Mouse (Mus musculus) cerebellum, adult 2 months (tissue): ENCODE measurements around the gene Parp8. TPM values are rescaled to one million over a fixed set of nuclear protein-coding genes. Genes with fewer than 3 reads are reported as not detected.

Experiments used
- DNase-seq, 2 experiments: peaks; one replicate each; pipeline ENCODE4 v3.0.0; 2021
- H3K27ac ChIP-seq: fragments of 200-500 bp; 2 replicates; pipeline ENCODE4 v1.5.1; 2012; ENCODE audit warnings: low read length, control low read depth, inconsistent platforms; ENCODE audit not compliant: insufficient read depth
- H3K27me3 ChIP-seq: fragments of 200-500 bp; 2 replicates; pipeline ENCODE4 v1.6.1; 2012; ENCODE audit warnings: inconsistent platforms, mild to moderate bottlenecking, low read length, moderate library complexity; ENCODE audit not compliant: control insufficient read depth, insufficient read depth
- H3K4me1 ChIP-seq: fragments of 200-500 bp; 2 replicates; pipeline ENCODE4 v1.6.1; 2011; ENCODE audit warnings: low read length; ENCODE audit not compliant: control insufficient read depth, insufficient read depth
- H3K4me3 ChIP-seq: fragments of 200-500 bp; replicated peaks from 2 replicates; pipeline ENCODE3; 2011; ENCODE audit warnings: mild to moderate bottlenecking, low read depth, low read length, control low read depth; ENCODE audit not compliant: insufficient read depth
- CTCF ChIP-seq: fragments of 200-500 bp; IDR thresholded peaks from 2 replicates; pipeline ENCODE4 v1.5.1; 2011; ENCODE audit warnings: low read depth, mild to moderate bottlenecking, control low read depth, low read length, moderate library complexity, borderline replicate concordance; ENCODE audit not compliant: insufficient read depth
- POLR2A ChIP-seq: fragments of 200-500 bp; IDR thresholded peaks from 2 replicates; pipeline ENCODE4 v1.6.1; 2011; ENCODE audit warnings: low read length, control low read depth, borderline replicate concordance; ENCODE audit not compliant: insufficient read depth
- WGBS: fragments of 180-500 bp; shearing (Covaris S2); methylation state at CpG from one replicate; pipeline ENCODE4 v1.1.7; 2018; 5-methylcytosine and 5-hydroxymethylcytosine counted together
- polyA plus RNA-seq: library from polyadenylated mRNA; depleted of rRNA; stranded (reverse); fragments of >200 nt; gene quantifications from 2 replicates; pipeline ENCODE4 v1.2.3, GENCODE M21; 2012

Gene Parp8
- polyA plus RNA-seq, 1 experiment, result 25.7 TPM

GRCm38 (mm10) chr13:117041021-117041420, 15.7 kb upstream of the Parp8 start:
- H3K27me3 ChIP-seq, result no peaks in the 10 kb centered on the region
- H3K4me3 ChIP-seq, result no peak overlapping the region
- DNase-seq, result no peak
- H3K4me1 ChIP-seq, result no peaks in the 10 kb centered on the region
- no peak for TF ChIP-seq CTCF
- TF ChIP-seq POLR2A, result no peak
- no peak overlapping the region for H3K27ac ChIP-seq

- H3K4me3 ChIP-seq, result no peak overlapping the region
- no peak overlapping the region for H3K27ac ChIP-seq
- 77% methylated on average over 5 of the region's 5 CpGs for WGBS
- TF ChIP-seq CTCF (no peak), POLR2A (no peak)
- H3K4me1 ChIP-seq, result no peaks in the 10 kb centered on the region
- no peak for DNase-seq
- H3K27me3 ChIP-seq, result no peaks in the 10 kb centered on the region
Observed at GRCm38 (mm10) chr13:117036277-117036676, 10.9 kb upstream of the Parp8 start.

- TF ChIP-seq POLR2A (no peak), CTCF (no peak)
- Histone ChIP-seq H3K4me1 (no peaks in the 10 kb centered on the region), H3K27me3 (no peaks in the 10 kb centered on the region), H3K4me3 (no peak overlapping the region), H3K27ac (no peak overlapping the region)
- WGBS, result 64% methylated on average over 2 of the region's 2 CpGs
- DNase-seq, result no peak
Observed at GRCm38 (mm10) chr13:117035121-117035520, 9.8 kb upstream of the Parp8 start.

GRCm38 (mm10) chr13:117034676-117035075, 9.3 kb upstream of the Parp8 start:
- no peak overlapping the region for H3K27ac ChIP-seq
- DNase-seq, result no peak
- no peak for TF ChIP-seq CTCF
- TF ChIP-seq POLR2A, result no peak
- no peaks in the 10 kb centered on the region for H3K4me1 ChIP-seq
- WGBS, result 85% methylated on average over 1 of the region's 1 CpGs
- no peaks in the 10 kb centered on the region for H3K27me3 ChIP-seq
- H3K4me3 ChIP-seq, result no peak overlapping the region

GRCm38 (mm10) chr13:117033676-117034308, 8.5 kb upstream of the Parp8 start:
- H3K4me1 ChIP-seq, result no peaks in the 10 kb centered on the region
- no peaks in the 10 kb centered on the region for H3K27me3 ChIP-seq
- 90% methylated on average over 5 of the region's 5 CpGs for WGBS
- H3K4me3 ChIP-seq, result no peak overlapping the region
- H3K27ac ChIP-seq, result no peak overlapping the region
- DNase-seq, result no peak
- TF ChIP-seq CTCF (no peak), POLR2A (no peak)

GRCm38 (mm10) chr13:117032402-117032801, 7.1 kb upstream of the Parp8 start:
- TF ChIP-seq POLR2A (no peak), CTCF (no peak)

GRCm38 (mm10) chr13:117031546-117031945, 6.2 kb upstream of the Parp8 start:
- Histone ChIP-seq H3K27ac (no peak overlapping the region), H3K4me3 (no peak overlapping the region), H3K4me1 (no peaks in the 10 kb centered on the region), H3K27me3 (no peaks in the 10 kb centered on the region)
- TF ChIP-seq CTCF, result no peak
- TF ChIP-seq POLR2A, result no peak
- 66% methylated on average over 6 of the region's 6 CpGs for WGBS
- no peak for DNase-seq

More at GRCm38 (mm10) chr13:117032402-117032801, 7.1 kb upstream of the Parp8 start:
- no peak overlapping the region for H3K27ac ChIP-seq
- no peaks in the 10 kb centered on the region for H3K27me3 ChIP-seq
- DNase-seq, result no peak
- H3K4me1 ChIP-seq, result no peaks in the 10 kb centered on the region
- no peak overlapping the region for H3K4me3 ChIP-seq
- 94% methylated on average over 1 of the region's 1 CpGs for WGBS

- DNase-seq, result no peak
- WGBS, result 81% methylated on average over 5 of the region's 5 CpGs
- Histone ChIP-seq H3K27me3 (no peaks in the 10 kb centered on the region), H3K4me3 (no peak overlapping the region), H3K27ac (no peak overlapping the region), H3K4me1 (no peaks in the 10 kb centered on the region)
- TF ChIP-seq CTCF (no peak), POLR2A (no peak)
Observed at GRCm38 (mm10) chr13:117028221-117028620, 2.9 kb upstream of the Parp8 start.
